Mouse (Mus musculus): Measurements from ENCODE around the gene Gm4177. TPM values are rescaled to one million over a fixed set of nuclear protein-coding genes. Genes with fewer than 3 reads are reported as not detected.
"Not testable (repeated sequence)": the region's sequence is repeated elsewhere in the genome, so short reads cannot be mapped to it uniquely, and the experiment has no call there.

Gm4177 gene
- total RNA-seq (2015) (not detected in 2 replicates), total RNA-seq (2017) (not detected in 2 replicates)

- ATAC-seq (replicated peaks; ENCODE audit: poor library complexity): not testable (repeated sequence)
These were observed at the start of gene Gm4177 for GRCm38 (mm10) chr7:21796628-21797027. Gm4177 (minus strand) TSS chr7:21796728.

- not testable (repeated sequence) for ATAC-seq (replicated peaks; ENCODE audit: poor library complexity)
These were observed 47.6 kb upstream of the Gm4177 start, which contains the start of gene Gm5725 for GRCm38 (mm10) chr7:21844167-21844566. Gm5725 (minus strand) TSS chr7:21844267.

- ATAC-seq (replicated peaks; ENCODE audit: poor library complexity): not testable (repeated sequence)
These were observed 35.5 kb upstream of the Gm4177 start, which contains the start of gene Vmn1r135 for GRCm38 (mm10) chr7:21832051-21832450. Vmn1r135 (plus strand) TSS chr7:21832351.

- not testable (repeated sequence) for ATAC-seq (replicated peaks; ENCODE audit: poor library complexity)
These were observed 35.2 kb downstream of the Gm4177 start, which contains the start of gene Gm4175 for GRCm38 (mm10) chr7:21761375-21761774. Gm4175 (minus strand) TSS chr7:21761475.

Other genes starting within 250 kb of the Gm4177 start
- gene Vmn1r132, start 182.6 kb downstream of the Gm4177 start, total RNA-seq (2015): not detected in 2 replicates
- gene Vmn1r132, start 182.6 kb downstream of the Gm4177 start, total RNA-seq (2017): not detected in 2 replicates
- not detected in 2 replicates for gene Gm4175, start 35.3 kb downstream of the Gm4177 start, total RNA-seq (2015)
- gene Gm4175, start 35.3 kb downstream of the Gm4177 start, total RNA-seq (2017): not detected in 2 replicates
- not detected in 2 replicates for gene Vmn1r135, start 35.6 kb upstream of the Gm4177 start, total RNA-seq (2015)
- not detected in 2 replicates for gene Vmn1r135, start 35.6 kb upstream of the Gm4177 start, total RNA-seq (2017)
- gene Gm5725, start 47.5 kb upstream of the Gm4177 start, total RNA-seq (2015): not detected in 2 replicates
- gene Gm5725, start 47.5 kb upstream of the Gm4177 start, total RNA-seq (2017): not detected in 2 replicates
- gene Gm5891, start 124.6 kb upstream of the Gm4177 start, total RNA-seq (2015): not detected in 2 replicates
- not detected in 2 replicates for gene Gm5891, start 124.6 kb upstream of the Gm4177 start, total RNA-seq (2017)
- gene Vmn1r137, start 197.9 kb upstream of the Gm4177 start, total RNA-seq (2015): not detected in 2 replicates
- gene Vmn1r137, start 197.9 kb upstream of the Gm4177 start, total RNA-seq (2017): not detected in 2 replicates
- gene Vmn1r138, start 232.2 kb upstream of the Gm4177 start, total RNA-seq (2015): not detected in 2 replicates
- not detected in 2 replicates for gene Vmn1r138, start 232.2 kb upstream of the Gm4177 start, total RNA-seq (2017)